Mouse (Mus musculus) kidney, adult 18-20 months (tissue): Measurements from ENCODE around the gene Rp9.
A peak's percentile ranks its signal among the peaks of the same experiment; 100 is the strongest.
"Not testable (repeated sequence)": the region's sequence is repeated elsewhere in the genome, so short reads cannot be mapped to it uniquely, and the experiment has no call there.

ENCODE experiments used
- DNase-seq: peaks from one replicate; pipeline ENCODE4 v3.0.0; 2021

The Rp9 gene

GRCm38 (mm10) chr9:22457142-22457835, 12.3 kb downstream of the Rp9 start:
- no peak for DNase-seq

DNA sequence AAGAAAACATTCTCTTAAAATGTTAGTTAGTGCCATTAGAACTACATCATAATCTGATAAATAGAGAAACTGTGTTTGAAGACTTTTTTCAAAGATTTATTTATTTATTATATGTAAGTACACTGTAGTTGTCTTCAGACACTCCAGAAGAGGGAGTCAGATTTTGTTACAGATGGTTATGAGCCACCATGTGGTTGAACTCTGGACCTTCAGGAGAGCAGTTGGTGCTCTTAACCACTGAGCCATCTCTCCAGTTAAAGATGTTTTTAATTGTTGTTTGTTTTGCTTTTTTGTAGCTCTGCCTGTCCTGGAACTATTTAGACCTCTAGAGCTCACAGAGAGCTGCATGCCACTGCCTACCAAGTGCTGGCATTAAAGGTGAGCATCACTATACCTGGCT, 14.5 kb downstream of the Rp9 start:
- DNase-seq: no peak

DNA sequence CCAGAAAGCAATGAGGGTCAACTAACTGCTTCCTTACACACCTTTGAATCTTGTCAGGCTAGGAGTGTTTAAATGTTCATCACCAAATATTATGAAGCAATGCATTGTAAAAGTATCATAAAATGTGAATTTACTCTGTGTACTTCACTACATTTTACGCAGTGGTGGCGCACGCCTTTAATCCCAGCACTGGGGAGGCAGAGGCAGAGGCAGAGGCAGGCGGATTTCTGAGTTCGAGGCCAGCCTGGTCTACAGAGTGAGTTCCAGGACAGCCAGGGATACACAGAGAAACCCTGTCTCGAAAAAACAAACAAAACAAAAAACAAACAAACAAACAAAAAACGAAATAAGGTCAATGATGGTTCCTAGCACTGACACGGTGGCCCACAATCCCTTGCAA, 15.6 kb downstream of the Rp9 start, which contains the start of gene Gm17545:
Gm17545 (plus strand) TSS at position 301 of the 400 bp plus-strand sequence.
- not testable (repeated sequence) for DNase-seq

DNA sequence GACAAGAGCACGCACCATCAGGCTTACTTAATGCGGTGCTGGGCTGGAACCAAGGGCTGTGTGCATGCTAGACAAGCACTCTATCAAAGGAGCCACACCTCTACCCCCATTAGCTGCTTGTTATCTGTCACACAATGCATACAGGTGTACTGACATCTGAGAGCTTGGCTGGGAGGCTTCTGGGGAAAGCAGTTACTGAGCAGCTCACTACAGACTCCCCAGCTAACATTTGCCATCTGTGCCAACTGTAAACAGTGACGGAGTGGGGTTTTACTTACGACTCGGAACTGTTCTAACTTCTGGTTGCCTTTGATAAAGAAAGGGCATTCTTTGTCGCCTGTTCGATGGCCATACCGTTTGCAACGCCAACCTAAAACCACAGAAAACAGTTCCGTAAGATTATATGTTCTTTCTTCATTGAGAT, 16.0 kb downstream of the Rp9 start:
- no peak for DNase-seq

DNA sequence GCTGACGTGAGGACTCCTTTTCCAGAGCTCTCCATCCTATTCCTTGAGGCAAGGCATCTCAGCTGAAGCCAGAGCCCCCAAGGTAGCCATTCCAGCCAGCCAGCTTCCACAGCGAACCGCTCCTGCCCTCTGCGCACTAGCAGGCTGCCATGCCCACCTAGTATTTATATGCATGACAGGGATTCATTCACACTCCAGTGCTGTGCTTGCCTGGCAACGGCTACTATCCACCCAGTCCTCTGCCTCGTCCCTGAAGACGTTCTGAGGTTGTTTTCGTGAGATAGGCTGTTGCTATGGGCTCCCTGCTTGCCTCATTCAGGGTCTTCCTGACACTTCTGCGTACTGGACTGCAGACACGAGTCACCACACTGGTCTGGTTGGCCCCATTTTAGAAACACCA, 16.8 kb downstream of the Rp9 start:
- no peak for DNase-seq

DNA sequence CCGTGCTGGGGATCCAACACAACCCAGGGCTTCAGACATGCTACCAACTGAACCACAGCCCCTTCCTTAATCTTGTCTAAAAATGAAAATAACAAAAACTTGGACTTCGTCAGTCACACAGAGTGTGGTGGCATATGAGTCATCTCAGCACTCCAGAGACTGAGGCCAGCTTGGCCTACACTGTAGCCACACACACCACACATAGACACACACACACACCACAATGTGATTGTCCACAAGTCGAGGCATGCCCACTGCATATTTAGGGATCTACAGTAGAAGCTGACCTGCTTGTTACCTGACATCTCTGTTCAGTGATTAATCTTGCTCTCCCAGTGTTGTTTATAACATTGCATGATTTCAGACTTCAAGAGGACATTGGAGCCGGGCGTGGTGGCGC, 20.3 kb downstream of the Rp9 start:
- DNase-seq: no peak

DNA sequence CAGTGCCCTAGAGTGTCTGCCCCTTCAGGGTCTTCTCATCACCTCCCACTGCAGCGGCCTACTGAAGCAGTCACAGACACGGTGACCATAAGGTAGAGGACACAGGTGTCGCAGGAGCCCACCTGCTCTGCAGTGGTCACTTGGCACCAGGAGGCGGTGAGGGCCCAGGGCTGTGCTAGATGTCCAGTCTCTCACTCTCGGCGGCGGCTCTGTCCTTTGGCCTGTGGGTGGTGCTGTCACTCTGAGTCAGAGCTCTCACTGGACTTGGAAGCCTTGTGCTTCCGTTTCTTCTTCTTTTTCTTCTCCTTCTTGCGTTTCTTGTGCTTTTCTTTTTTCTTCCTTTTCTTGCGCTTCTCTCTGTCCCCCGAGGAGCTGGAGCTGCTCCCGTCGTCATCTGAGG, 21.1 kb downstream of the Rp9 start:
- DNase-seq: no peak

DNA sequence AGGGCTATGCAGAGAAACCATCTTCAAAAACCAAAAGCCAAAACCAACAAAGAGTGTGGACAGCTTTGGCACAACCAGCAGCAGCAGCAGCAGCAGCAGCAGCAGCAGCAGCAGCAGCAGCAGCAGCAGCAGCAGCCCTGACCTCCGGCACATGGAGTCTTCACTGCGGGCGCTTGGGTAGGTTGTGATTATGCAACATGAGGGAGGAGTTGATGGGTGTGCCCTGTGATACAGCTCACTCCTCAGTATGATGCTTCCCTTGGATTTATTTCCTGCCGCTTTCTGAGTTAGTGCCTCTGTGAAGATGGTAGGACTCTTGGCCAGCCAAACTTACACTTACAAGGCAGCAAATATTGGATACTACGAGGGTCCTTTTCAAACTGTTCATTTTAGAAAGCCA, 22.3 kb downstream of the Rp9 start:
- DNase-seq: no peak

DNA sequence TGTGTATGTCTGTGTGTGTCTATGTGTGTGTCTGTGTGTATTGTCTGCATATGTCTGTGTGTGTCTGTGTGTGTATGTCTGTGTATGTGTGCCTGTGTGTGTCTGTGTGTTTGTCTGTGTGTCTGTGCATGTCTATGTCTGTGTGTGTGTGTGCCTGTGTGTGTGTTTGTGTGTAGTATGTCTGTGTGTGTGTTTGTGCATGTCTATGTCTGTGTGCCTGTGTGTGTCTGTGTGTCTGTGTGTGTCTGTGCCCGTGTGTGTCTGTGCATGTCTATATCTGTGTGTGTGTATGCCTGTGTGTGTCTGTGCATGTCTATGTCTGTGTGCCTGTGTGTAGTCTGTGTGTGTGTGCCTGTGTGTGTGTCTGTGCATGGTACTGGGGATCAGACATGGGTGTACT, 24.4 kb downstream of the Rp9 start:
- no peak for DNase-seq

GRCm38 (mm10) chr9:22443157-22443556, 26.4 kb downstream of the Rp9 start:
- DNase-seq: no peak

GRCm38 (mm10) chr9:22438826-22439225, 30.7 kb downstream of the Rp9 start:
- no peak for DNase-seq

DNA sequence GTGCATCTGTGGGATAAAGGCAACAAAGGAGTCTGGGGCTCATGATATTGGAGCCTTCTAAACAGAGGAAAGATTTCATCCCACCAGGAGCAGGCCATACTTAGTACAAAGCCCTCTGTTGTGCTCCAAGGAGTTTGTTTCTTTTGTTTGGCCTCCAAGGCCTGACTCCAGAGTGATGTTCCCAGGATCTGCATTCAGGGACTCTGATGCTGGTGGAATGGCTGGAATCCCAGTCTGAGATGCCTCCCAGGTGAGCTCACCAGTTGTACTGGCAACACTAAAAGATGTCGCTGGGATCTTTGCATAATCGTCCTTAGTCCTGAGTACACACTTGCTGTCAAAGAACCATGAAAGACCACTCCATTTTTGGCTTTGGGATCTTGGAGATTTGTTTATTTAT, 35.4 kb downstream of the Rp9 start:
- DNase-seq: no peak

- DNase-seq: no peak
Observed at GRCm38 (mm10) chr9:22433221-22433620, 36.3 kb downstream of the Rp9 start.

- DNase-seq: no peak
Observed at GRCm38 (mm10) chr9:22430315-22430840, 39.2 kb downstream of the Rp9 start.

GRCm38 (mm10) chr9:22429533-22430241, 39.9 kb downstream of the Rp9 start:
- DNase-seq: peak; percentile 36

GRCm38 (mm10) chr9:22428666-22429410, 40.7 kb downstream of the Rp9 start:
- no peak for DNase-seq

DNA sequence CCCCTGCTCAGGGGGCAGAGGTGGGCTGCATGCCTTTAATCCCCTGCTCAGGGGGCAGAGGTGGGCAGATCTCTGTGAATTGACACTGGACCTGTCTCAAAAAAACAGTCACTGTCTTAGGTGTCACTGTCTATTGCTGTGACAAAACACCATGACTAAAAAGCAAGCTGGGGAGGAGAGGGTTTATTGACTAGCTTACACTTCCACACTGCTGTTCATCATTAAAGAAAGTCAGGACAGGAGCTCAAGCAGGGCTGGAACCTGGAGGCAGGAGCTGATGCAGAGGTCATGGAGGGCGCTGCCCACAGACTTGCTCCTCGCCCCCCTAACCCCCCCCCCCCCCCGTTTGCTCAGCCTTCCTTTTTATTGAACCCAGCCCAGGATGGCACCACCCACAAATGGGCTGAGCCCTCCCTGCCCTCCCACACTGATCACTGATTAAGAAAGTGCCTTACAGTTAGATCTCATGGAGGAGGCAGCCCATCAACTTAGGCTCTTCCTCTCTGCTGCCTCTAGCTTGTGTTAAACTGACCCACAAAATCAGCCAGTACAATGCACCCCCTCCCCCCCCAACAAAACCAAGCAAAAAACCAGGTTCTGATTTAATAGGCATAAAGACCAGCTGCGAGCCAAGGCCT, 41.4 kb downstream of the Rp9 start:
- no peak for DNase-seq

- no peak for DNase-seq
Observed at GRCm38 (mm10) chr9:22424719-22425118, 44.8 kb downstream of the Rp9 start.

DNA sequence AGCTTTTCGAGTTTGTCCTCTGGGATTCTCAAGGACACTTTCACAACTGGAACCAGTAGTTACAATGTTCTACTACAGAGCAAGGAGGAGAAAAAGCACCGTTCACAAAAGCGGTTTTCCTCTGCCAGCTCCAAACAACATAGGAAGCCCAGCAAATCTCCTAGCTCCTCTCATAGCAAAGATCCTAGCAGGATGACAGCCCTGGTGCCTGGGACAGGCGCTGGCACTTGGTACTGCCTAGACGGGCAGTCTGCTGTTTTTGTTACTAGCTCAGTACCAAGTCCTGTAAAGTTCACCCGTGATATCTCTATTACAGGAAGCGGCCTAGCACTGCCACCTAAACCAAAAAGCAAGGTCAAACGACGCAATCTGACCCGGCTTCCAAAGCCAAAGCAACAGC, 45.3 kb downstream of the Rp9 start:
- no peak for DNase-seq

GRCm38 (mm10) chr9:22423507-22423906, 46.0 kb downstream of the Rp9 start:
- DNase-seq: no peak

DNA sequence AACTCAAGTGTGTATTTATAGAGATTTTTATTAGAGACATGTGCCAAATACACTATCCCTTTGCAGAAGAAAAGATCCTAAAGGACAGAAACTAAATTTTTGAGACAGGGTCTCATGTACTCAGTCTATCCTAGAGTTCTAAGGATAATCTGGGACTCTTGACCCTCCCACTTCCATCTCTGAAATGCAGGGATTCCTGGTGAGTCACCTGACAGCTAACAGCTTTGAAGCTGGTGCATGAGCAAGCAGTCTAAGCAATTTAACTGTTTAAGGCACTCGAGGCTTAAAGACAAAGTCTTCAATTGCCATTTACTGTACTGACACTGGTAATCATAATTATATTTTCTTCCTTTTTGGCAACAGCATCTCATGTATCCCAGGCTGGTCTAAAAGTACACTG, 47.0 kb downstream of the Rp9 start:
- DNase-seq: no peak

GRCm38 (mm10) chr9:22420491-22420890, 49.1 kb downstream of the Rp9 start:
- no peak for DNase-seq

- DNase-seq: no peak
Observed at GRCm38 (mm10) chr9:22419877-22420276, 49.7 kb downstream of the Rp9 start.
